Mouse (Mus musculus) skeletal muscle tissue, adult 2 months (tissue): Measurements from ENCODE around the gene Tssk6.

Experiments used
- DNase-seq: peaks from one replicate; pipeline ENCODE4 v3.0.0-alpha.2; 2012; ENCODE audit warnings: low read depth, low spot score

Gene Tssk6

GRCm38 (mm10) chr8:69884141-69884540, 17.8 kb upstream of the Tssk6 start:
- DNase-seq: no peak

GRCm38 (mm10) chr8:69887289-69888243, 14.4 kb upstream of the Tssk6 start, which contains the start of gene Cilp2:
Gene Cilp2 (minus strand): TSS chr8:69887687.
- DNase-seq: no peak

GRCm38 (mm10) chr8:69888244-69888866, 13.6 kb upstream of the Tssk6 start:
- no peak for DNase-seq

- DNase-seq: no peak
These were observed 13.1 kb upstream of the Tssk6 start for GRCm38 (mm10) chr8:69888902-69889301.

GRCm38 (mm10) chr8:69890813-69891241, 11.2 kb upstream of the Tssk6 start:
- DNase-seq: no peak

GRCm38 (mm10) chr8:69893863-69894262, 8.1 kb upstream of the Tssk6 start:
- no peak for DNase-seq

GRCm38 (mm10) chr8:69894836-69895332, 7.1 kb upstream of the Tssk6 start:
- no peak for DNase-seq

GRCm38 (mm10) chr8:69895772-69896451, 6.1 kb upstream of the Tssk6 start:
- no peak for DNase-seq

GRCm38 (mm10) chr8:69897857-69898256, 4.1 kb upstream of the Tssk6 start:
- DNase-seq: no peak

GRCm38 (mm10) chr8:69899876-69900275, 2.1 kb upstream of the Tssk6 start:
- no peak for DNase-seq

GRCm38 (mm10) chr8:69900895-69901451, 1.0 kb upstream of the Tssk6 start:
- no peak for DNase-seq

- peak; percentile 95 for DNase-seq
These were observed 361 bp upstream of the Tssk6 start for GRCm38 (mm10) chr8:69901484-69902162.

GRCm38 (mm10) chr8:69903063-69903542, 1.1 kb downstream of the Tssk6 start:
- DNase-seq: peak; percentile 100

- no peak for DNase-seq
These were observed 2.1 kb downstream of the Tssk6 start for GRCm38 (mm10) chr8:69904096-69904495.

GRCm38 (mm10) chr8:69906260-69906659, 4.3 kb downstream of the Tssk6 start:
- no peak for DNase-seq

- DNase-seq: no peak
These were observed 5.1 kb downstream of the Tssk6 start for GRCm38 (mm10) chr8:69907106-69907505.

GRCm38 (mm10) chr8:69911917-69912316, 9.9 kb downstream of the Tssk6 start:
- DNase-seq: no peak

- DNase-seq: no peak
These were observed 10.6 kb downstream of the Tssk6 start for GRCm38 (mm10) chr8:69912478-69913074.

- no peak for DNase-seq
These were observed 12.5 kb downstream of the Tssk6 start for GRCm38 (mm10) chr8:69914526-69914925.

- peak; percentile 61 for DNase-seq
These were observed 13.8 kb downstream of the Tssk6 start for GRCm38 (mm10) chr8:69915748-69916147.
